13 mouse cellular contexts compared by ENCODE assay signal in the genomic region with DNA sequence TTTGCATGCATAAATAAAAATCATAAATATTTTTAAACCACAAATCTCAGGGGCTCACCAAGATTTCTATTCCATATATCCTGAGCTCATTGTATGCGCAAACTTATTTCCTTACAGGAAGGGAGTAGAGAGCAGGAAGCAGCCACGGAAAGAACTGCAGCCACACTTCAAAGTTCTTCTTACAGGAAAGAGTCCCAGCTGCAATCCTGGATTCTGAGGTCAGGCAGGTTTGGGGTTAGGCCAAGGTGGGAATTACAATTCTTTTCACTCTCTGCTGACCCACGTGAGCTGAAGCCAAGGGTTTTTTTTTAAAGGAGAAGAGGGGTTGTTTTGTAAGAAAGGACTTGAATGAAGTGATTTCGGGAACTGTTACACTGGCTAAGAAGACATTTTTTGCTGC. TPM values are rescaled to one million over a fixed set of nuclear protein-coding genes. Genes with fewer than 3 reads are reported as not detected.
DNase-seq lines count a peak whose midpoint lies in the region; ATAC-seq and TF ChIP-seq lines count a peak whose summit lies in the region.
"Had no signal": no experiment of that assay in that cellular context is flagged by ENCODE, and none has a peak within 500 bp of the region (broad histone marks: within the 10 kb centered on the region; RNA-seq: fewer than 3 reads in every experiment).

No protein-coding gene starts in this region.

- H3K36me3 ChIP-seq in stomach, embryonic 14.5 days (ENCODE audit: control insufficient read depth, insufficient read depth, low read length), result no peaks in the 10 kb centered on the region
- H3K36me3 ChIP-seq in stomach, postnatal 0 days (ENCODE audit: control insufficient read depth, insufficient read depth, low read length), result no peaks in the 10 kb centered on the region
- H3K36me3 ChIP-seq in heart, embryonic 14.5 days (ENCODE audit: control insufficient read depth, insufficient read depth, low read length), result no peaks in the 10 kb centered on the region
- no peaks in the 10 kb centered on the region for H3K36me3 ChIP-seq in neural tube, embryonic 15.5 days
- H3K36me3 ChIP-seq: embryonic facial prominence, embryonic 15.5 days; forebrain, embryonic 15.5 days; midbrain, embryonic 12.5 days had no signal

- no peaks in the 10 kb centered on the region for H3K27me3 ChIP-seq in stomach, embryonic 14.5 days (ENCODE audit: control insufficient read depth, insufficient read depth, low read length)
- no peaks in the 10 kb centered on the region for H3K27me3 ChIP-seq in stomach, postnatal 0 days (ENCODE audit: control insufficient read depth, insufficient read depth, low read length)
- no peaks in the 10 kb centered on the region for H3K27me3 ChIP-seq in heart, embryonic 14.5 days (ENCODE audit: control insufficient read depth, insufficient read depth, low read length)
- no peaks in the 10 kb centered on the region for H3K27me3 ChIP-seq in neural tube, embryonic 15.5 days (replicated peaks)
- H3K27me3 ChIP-seq: embryonic facial prominence, embryonic 15.5 days; forebrain, embryonic 15.5 days; midbrain, embryonic 12.5 days had no signal

- no peak for DNase-seq in stomach, postnatal 0 days (ENCODE audit: low spot score)
- peak; percentile 62 for DNase-seq in kidney, postnatal 10 days
- no peak for DNase-seq in natural killer cell, adult 2 months (ENCODE audit: low spot score in 2 of 2)
- DNase-seq in left cerebral cortex, postnatal 36 days (ENCODE audit: low spot score in 2 of 2), result no peak
- DNase-seq: cerebellum, postnatal 14 days had no signal

- no peak overlapping the region for H3K4me2 ChIP-seq in stomach, embryonic 14.5 days (replicated peaks; ENCODE audit: low read depth, low read length)
- H3K4me2 ChIP-seq in stomach, postnatal 0 days (replicated peaks; ENCODE audit: low read depth), result no peak overlapping the region
- H3K4me2 ChIP-seq in heart, embryonic 14.5 days (ENCODE audit: low read length), result peak overlapping the region; percentile 29
- H3K4me2 ChIP-seq in neural tube, embryonic 15.5 days, result no peak overlapping the region
- H3K4me2 ChIP-seq: embryonic facial prominence, embryonic 15.5 days; forebrain, embryonic 15.5 days; midbrain, embryonic 12.5 days had no signal

- 38% methylated on average over 4 of the region's 4 CpGs for WGBS in stomach, embryonic 14.5 days
- 32% methylated on average over 4 of the region's 4 CpGs for whole genome bisulfite sequencing in stomach, postnatal 0 days
- 41% methylated on average over 4 of the region's 4 CpGs for WGBS in heart, embryonic 14.5 days
- WGBS in neural tube, embryonic 15.5 days, result 61% methylated on average over 4 of the region's 4 CpGs

- TF ChIP-seq EP300 in stomach, postnatal 0 days (optimal IDR thresholded peaks at IDR 0.05), result no peak

- TF ChIP-seq CTCF in stomach, postnatal 0 days (IDR thresholded peaks at IDR 0.05; ENCODE audit: low read depth), result no peak

- H3K4me1 ChIP-seq in stomach, embryonic 14.5 days (ENCODE audit: control insufficient read depth, insufficient read depth, low read length), result no peaks in the 10 kb centered on the region
- no peaks in the 10 kb centered on the region for H3K4me1 ChIP-seq in stomach, postnatal 0 days (replicated peaks; ENCODE audit: control insufficient read depth, insufficient read depth)
- peaks cover 9 to 19% of the 10 kb centered on the region in 2 experiments for H3K4me1 ChIP-seq in heart, embryonic 14.5 days (ENCODE audit: control insufficient read depth in 2 of 2, insufficient read depth in 2 of 2, low read length in 2 of 2)
- no peaks in the 10 kb centered on the region for H3K4me1 ChIP-seq in neural tube, embryonic 15.5 days
- H3K4me1 ChIP-seq: forebrain, embryonic 15.5 days; midbrain, embryonic 12.5 days had no signal

- intact Hi-C loops in left cerebral cortex, postnatal 36 days (cut with DNase I), result no loop called here

- no peak overlapping the region for H3K4me3 ChIP-seq in stomach, embryonic 14.5 days (ENCODE audit: low read depth, low read length)
- H3K4me3 ChIP-seq in stomach, postnatal 0 days (ENCODE audit: low read depth, low read length), result no peak overlapping the region
- no peak overlapping the region for H3K4me3 ChIP-seq in heart, embryonic 14.5 days (ENCODE audit: control insufficient read depth in 1 of 2, insufficient read depth in 1 of 2, low read depth in 1 of 2, low read length in 2 of 2)
- no peak overlapping the region for H3K4me3 ChIP-seq in neural tube, embryonic 15.5 days (replicated peaks)
- H3K4me3 ChIP-seq: embryonic facial prominence, embryonic 15.5 days; forebrain, embryonic 15.5 days; midbrain, embryonic 12.5 days had no signal

- H3K9ac ChIP-seq in stomach, embryonic 14.5 days (replicated peaks; ENCODE audit: low read depth, low read length), result no peak overlapping the region
- no peak overlapping the region for H3K9ac ChIP-seq in stomach, postnatal 0 days (ENCODE audit: low read length)
- H3K9ac ChIP-seq in heart, embryonic 14.5 days (ENCODE audit: low read length), result no peak overlapping the region
- no peak overlapping the region for H3K9ac ChIP-seq in neural tube, embryonic 15.5 days (replicated peaks)
- H3K9ac ChIP-seq: embryonic facial prominence, embryonic 15.5 days; forebrain, embryonic 15.5 days; liver, embryonic 14.5 days; midbrain, embryonic 12.5 days had no signal

- no peak for ATAC-seq in stomach, embryonic 14.5 days (ENCODE audit: insufficient number of reproducible peaks, insufficient read depth, low FRiP score, low read depth)
- ATAC-seq in stomach, postnatal 0 days (ENCODE audit: low FRiP score, low TSS enrichment), result no peak
- ATAC-seq in heart, embryonic 14.5 days (ENCODE audit: insufficient number of reproducible peaks, insufficient read depth, low FRiP score, low read depth), result no peak
- ATAC-seq in neural tube, embryonic 15.5 days (ENCODE audit: low FRiP score), result no peak
- ATAC-seq: forebrain, embryonic 15.5 days; Patski had no signal

- peak overlapping the region; percentile 61; the same call in 1 of the 2 replicates for H3K27ac ChIP-seq in stomach, embryonic 14.5 days (ENCODE audit: low read length)
- no peak overlapping the region for H3K27ac ChIP-seq in stomach, postnatal 0 days (replicated peaks)
- peak overlapping the region; percentile 39 to 60; a peak in 2 of 4 replicates for H3K27ac ChIP-seq in heart, embryonic 14.5 days (replicated peaks in 1 of 2; ENCODE audit: control insufficient read depth in 1 of 2, insufficient read depth in 1 of 2, low read depth in 2 of 2, low read length in 2 of 2)
- H3K27ac ChIP-seq in neural tube, embryonic 15.5 days (replicated peaks), result no peak overlapping the region
- H3K27ac ChIP-seq: forebrain, embryonic 15.5 days; liver, embryonic 14.5 days; midbrain, embryonic 12.5 days had no signal

- no peaks in the 10 kb centered on the region for H3K9me3 ChIP-seq in stomach, embryonic 14.5 days (ENCODE audit: control insufficient read depth, low read depth, low read length)
- no peaks in the 10 kb centered on the region for H3K9me3 ChIP-seq in stomach, postnatal 0 days (ENCODE audit: control insufficient read depth, low read length)
- no peaks in the 10 kb centered on the region for H3K9me3 ChIP-seq in heart, embryonic 14.5 days (ENCODE audit: control insufficient read depth, low read length)
- no peaks in the 10 kb centered on the region for H3K9me3 ChIP-seq in neural tube, embryonic 15.5 days (replicated peaks)
- H3K9me3 ChIP-seq: embryonic facial prominence, embryonic 15.5 days; forebrain, embryonic 15.5 days; midbrain, embryonic 12.5 days had no signal

RNA-seq across cellular contexts. Expression of a gene that starts 49.9 kb away (rescaled TPM):
- 40.7 and 48.9 TPM in 2 replicates for polyA plus RNA-seq in stomach, embryonic 14.5 days (2014; fragmentation: Nextera tagmentation; extraction: Ambion mirVana)
- polyA plus RNA-seq in stomach, postnatal 0 days (2015; fragmentation: Nextera tagmentation; extraction: Ambion mirVana), result 72.1 and 79.7 TPM in 2 replicates
- 0.68 TPM in 1 of 2 replicates, not detected in the other for polyA plus RNA-seq in heart, embryonic 14.5 days (2014; fragmentation: Nextera tagmentation; extraction: Ambion mirVana)
- total RNA-seq in left cerebral cortex, postnatal 36 days (2021), result 10 to 100 TPM; 18.7 to 33.6 TPM
- polyA plus RNA-seq in neural tube, embryonic 15.5 days (2015; fragmentation: Nextera tagmentation; extraction: Ambion mirVana), result 78.6 and 86.7 TPM in 2 replicates
- polyA plus RNA-seq: liver, embryonic 14.5 days; Patski had no signal

Comparison
In these comparisons a context has a peak if more than half of its experiments do, and no peak if none do; other contexts are left out.
1. H3K27ac ChIP-seq: peak in stomach, embryonic 14.5 days (single experiment) and heart, embryonic 14.5 days (2 of 2); none in stomach, postnatal 0 days (single experiment) and neural tube, embryonic 15.5 days (single experiment).
2. RNA of a gene that starts 49.9 kb away (polyA plus RNA-seq): 78.6 to 86.7 TPM in neural tube, embryonic 15.5 days, 72.1 to 79.7 TPM in stomach, postnatal 0 days and 40.7 to 48.9 TPM in stomach, embryonic 14.5 days; 0.68 TPM in heart, embryonic 14.5 days; every median in the first group is over 10 times any median in the second.